Mouse (Mus musculus) hindbrain, embryonic 10.5 days (tissue): ENCODE data around the gene St6galnac4. TPM values are rescaled to one million over a fixed set of nuclear protein-coding genes. Genes with fewer than 3 reads are reported as not detected.

ENCODE experiments used
- DNase-seq: peaks from one replicate; pipeline ENCODE4 v3.0.0-alpha.2; 2017; ENCODE audit warnings: low spot score
- H3K27ac ChIP-seq: fragments of 300-500 bp; sonication (generic); 2 replicates; pipeline ENCODE4 v1.5.1; 2016; ENCODE audit warnings: mild to moderate bottlenecking, moderate library complexity
- H3K27me3 ChIP-seq: fragments of 300-500 bp; sonication (generic); 2 replicates; pipeline ENCODE4 v1.6.1; 2016; ENCODE audit warnings: mild to moderate bottlenecking; ENCODE audit not compliant: poor library complexity, insufficient read depth, severe bottlenecking
- H3K36me3 ChIP-seq: fragments of 300-500 bp; sonication (generic); 2 replicates; pipeline ENCODE4 v1.6.1; 2016; ENCODE audit warnings: mild to moderate bottlenecking, moderate library complexity
- H3K4me1 ChIP-seq: fragments of 300-500 bp; sonication (generic); replicated peaks from 2 replicates; pipeline ENCODE4 v1.6.1; 2016; ENCODE audit warnings: mild to moderate bottlenecking
- H3K4me3 ChIP-seq: fragments of 300-500 bp; sonication (generic); 2 replicates; pipeline ENCODE4 v1.5.1; 2016; ENCODE audit warnings: mild to moderate bottlenecking, moderate library complexity
- H3K9me3 ChIP-seq: fragments of 300-500 bp; sonication (generic); 2 replicates; pipeline ENCODE4 v1.6.1; 2016; ENCODE audit warnings: mild to moderate bottlenecking, moderate library complexity
- WGBS: fragments of 180-500 bp; shearing (Covaris S2); methylation state at CpG from one replicate; pipeline ENCODE4 v1.1.7; 2016; 5-methylcytosine and 5-hydroxymethylcytosine counted together
- polyA plus RNA-seq: library from polyadenylated mRNA; unstranded; fragments of >200 nt; fragmentation: Nextera tagmentation; extraction: Ambion mirVana; gene quantifications from 2 replicates; pipeline ENCODE4 v1.2.1, GENCODE M21; 2016

The St6galnac4 gene
- polyA plus RNA-seq, 1 experiment from 2014 or later = 21.0 TPM

GRCm38 (mm10) chr2:32608778-32609435, 22.0 kb downstream of the St6galnac4 start:
- no peak for DNase-seq
- peak overlapping the region; percentile 59 for H3K27ac ChIP-seq
- H3K27me3 ChIP-seq = peaks cover 11% of the 10 kb centered on the region; the same call in 1 of the 2 replicates
- H3K4me1 ChIP-seq = peaks cover 52% of the 10 kb centered on the region
- peaks cover 14% of the 10 kb centered on the region for H3K36me3 ChIP-seq
- peak overlapping the region; percentile 81 for H3K4me3 ChIP-seq
- no peaks in the 10 kb centered on the region for H3K9me3 ChIP-seq
- 33% methylated on average over 18 of the region's 18 CpGs for WGBS

GRCm38 (mm10) chr2:32610610-32611229, 23.8 kb downstream of the St6galnac4 start:
- peak overlapping the region; percentile 50 for H3K4me3 ChIP-seq
- 0 out of 2 replicates have a peak overlapping the region, but pooled peaks have one; percentile 59 for H3K27ac ChIP-seq
- H3K4me1 ChIP-seq = peaks cover 52% of the 10 kb centered on the region
- peak; percentile 30 for DNase-seq
- WGBS = 19% methylated on average over 23 of the region's 23 CpGs
- peaks cover 29% of the 10 kb centered on the region for H3K36me3 ChIP-seq
- H3K9me3 ChIP-seq = no peaks in the 10 kb centered on the region
- H3K27me3 ChIP-seq = peaks cover 11% of the 10 kb centered on the region; the same call in 1 of the 2 replicates

- DNase-seq = no peak
- H3K4me3 ChIP-seq = no peak overlapping the region
- 60% methylated on average over 26 of the region's 26 CpGs for WGBS
- peaks cover 11% of the 10 kb centered on the region; the same call in 1 of the 2 replicates for H3K27me3 ChIP-seq
- peaks cover 35% of the 10 kb centered on the region for H3K36me3 ChIP-seq
- H3K9me3 ChIP-seq = peaks cover 1% of the 10 kb centered on the region; the same call in 1 of the 2 replicates
- H3K27ac ChIP-seq = no peak overlapping the region
- H3K4me1 ChIP-seq = peaks cover 43% of the 10 kb centered on the region
Observed at GRCm38 (mm10) chr2:32612274-32612673, 25.4 kb downstream of the St6galnac4 start.

- Histone ChIP-seq H3K4me1 (peaks cover 44% of the 10 kb centered on the region), H3K27me3 (no peaks in the 10 kb centered on the region), H3K36me3 (peaks cover 49% of the 10 kb centered on the region), H3K9me3 (peaks cover 5% of the 10 kb centered on the region; the same call in 1 of the 2 replicates), H3K4me3 (no peak overlapping the region), H3K27ac (no peak overlapping the region)
- DNase-seq = no peak
- 94% methylated on average over 1 of the region's 1 CpGs for WGBS
Observed at GRCm38 (mm10) chr2:32617109-32617508, 30.2 kb downstream of the St6galnac4 start.

- no peak overlapping the region for H3K4me3 ChIP-seq
- WGBS = 93% methylated on average over 4 of the region's 4 CpGs
- H3K9me3 ChIP-seq = peaks cover 5% of the 10 kb centered on the region; the same call in 1 of the 2 replicates
- no peak overlapping the region for H3K27ac ChIP-seq
- peaks cover 40% of the 10 kb centered on the region for H3K4me1 ChIP-seq
- peaks cover 44% of the 10 kb centered on the region for H3K36me3 ChIP-seq
- no peaks in the 10 kb centered on the region for H3K27me3 ChIP-seq
- no peak for DNase-seq
Observed at GRCm38 (mm10) chr2:32617601-32618000, 30.7 kb downstream of the St6galnac4 start.

GRCm38 (mm10) chr2:32618051-32618450, 31.2 kb downstream of the St6galnac4 start:
- no peaks in the 10 kb centered on the region for H3K27me3 ChIP-seq
- DNase-seq = no peak
- H3K4me3 ChIP-seq = no peak overlapping the region
- peaks cover 41% of the 10 kb centered on the region for H3K36me3 ChIP-seq
- WGBS = 75% methylated on average over 9 of the region's 9 CpGs
- peaks cover 40% of the 10 kb centered on the region for H3K4me1 ChIP-seq
- peaks cover 5% of the 10 kb centered on the region; the same call in 1 of the 2 replicates for H3K9me3 ChIP-seq
- H3K27ac ChIP-seq = no peak overlapping the region

GRCm38 (mm10) chr2:32620682-32621516, 34.0 kb downstream of the St6galnac4 start:
- 0 out of 2 replicates have a peak overlapping the region, but pooled peaks have one; percentile 1 for H3K4me3 ChIP-seq
- H3K27me3 ChIP-seq = no peaks in the 10 kb centered on the region
- peaks cover 61% of the 10 kb centered on the region for H3K4me1 ChIP-seq
- peak overlapping the region; percentile 82 for H3K27ac ChIP-seq
- WGBS = 35% methylated on average over 4 of the region's 4 CpGs
- H3K36me3 ChIP-seq = peaks cover 20% of the 10 kb centered on the region
- H3K9me3 ChIP-seq = peaks cover 5% of the 10 kb centered on the region; the same call in 1 of the 2 replicates
- DNase-seq = peak; percentile 56

- H3K4me3 ChIP-seq = 0 out of 2 replicates have a peak within 1 kb of the TSS, but pooled peaks have one; percentile 1
Observed at GRCm38 (mm10) chr2:32621517-32621859, 34.6 kb downstream of the St6galnac4 start, which contains the start of gene Ak1. Ak1 (plus strand) TSS chr2:32621758.

GRCm38 (mm10) chr2:32624111-32624748, 37.3 kb downstream of the St6galnac4 start:
- H3K36me3 ChIP-seq = no peaks in the 10 kb centered on the region
- H3K27ac ChIP-seq = peak overlapping the region; percentile 88
- H3K27me3 ChIP-seq = 0 out of 2 replicates have a peak, but pooled peaks cover 6% of the 10 kb centered on the region
- H3K4me3 ChIP-seq = no peak overlapping the region
- H3K4me1 ChIP-seq = peaks cover 81% of the 10 kb centered on the region
- WGBS = 78% methylated on average over 5 of the region's 5 CpGs
- H3K9me3 ChIP-seq = no peaks in the 10 kb centered on the region
- DNase-seq = no peak

More at GRCm38 (mm10) chr2:32621517-32621859, 34.6 kb downstream of the St6galnac4 start, which contains the start of gene Ak1:
- H3K4me1 ChIP-seq = peaks cover 67% of the 10 kb centered on the region
- 42% methylated on average over 7 of the region's 7 CpGs for WGBS
- peaks cover 5% of the 10 kb centered on the region; the same call in 1 of the 2 replicates for H3K9me3 ChIP-seq
- peak within 1 kb of the TSS; percentile 82 for H3K27ac ChIP-seq
- no peaks in the 10 kb centered on the region for H3K27me3 ChIP-seq
- peaks cover 20% of the 10 kb centered on the region for H3K36me3 ChIP-seq
- no peak for DNase-seq

- H3K27me3 ChIP-seq = 0 out of 2 replicates have a peak, but pooled peaks cover 6% of the 10 kb centered on the region
- H3K27ac ChIP-seq = peak overlapping the region; percentile 88
- no peaks in the 10 kb centered on the region for H3K9me3 ChIP-seq
- H3K4me1 ChIP-seq = peaks cover 81% of the 10 kb centered on the region
- 1% methylated on average over 13 of the region's 13 CpGs for WGBS
- DNase-seq = peak; percentile 76
- peak overlapping the region; percentile 43 for H3K4me3 ChIP-seq
- H3K36me3 ChIP-seq = no peaks in the 10 kb centered on the region
Observed at GRCm38 (mm10) chr2:32625212-32625872, 38.4 kb downstream of the St6galnac4 start.

- Histone ChIP-seq H3K4me3 (peak overlapping the region; percentile 43; the same call in 1 of the 2 replicates), H3K27me3 (0 out of 2 replicates have a peak, but pooled peaks cover 6% of the 10 kb centered on the region), H3K27ac (peak overlapping the region; percentile 88), H3K4me1 (peaks cover 81% of the 10 kb centered on the region), H3K36me3 (no peaks in the 10 kb centered on the region), H3K9me3 (no peaks in the 10 kb centered on the region)
- no peak for DNase-seq
- 48% methylated on average over 5 of the region's 5 CpGs for WGBS
Observed at GRCm38 (mm10) chr2:32625873-32626694, 39.2 kb downstream of the St6galnac4 start.
